In genomic region chr7:79309247-79310190, GRCm38 (mm10) we compare ENCODE assay signal across 8 mouse cellular contexts. TPM values are rescaled to one million over a fixed set of nuclear protein-coding genes. Genes with fewer than 3 reads are reported as not detected.
DNase-seq lines count a peak whose midpoint lies in the region; ATAC-seq and TF ChIP-seq lines count a peak whose summit lies in the region.

No protein-coding gene starts in this region.

- H3K4me1 ChIP-seq in midbrain, postnatal 0 days (ENCODE audit: insufficient read depth, low read length), result peaks cover 30% of the 10 kb centered on the region; the same call in 1 of the 2 replicates

- no peak overlapping the region for H3K9ac ChIP-seq in midbrain, postnatal 0 days (replicated peaks; ENCODE audit: low read length, poor library complexity, severe bottlenecking)

- no peaks in the 10 kb centered on the region for H3K27me3 ChIP-seq in midbrain, postnatal 0 days (ENCODE audit: insufficient read depth, low read length)

- H3K36me3 ChIP-seq in midbrain, postnatal 0 days (ENCODE audit: insufficient read depth, low read length), result no peaks in the 10 kb centered on the region; the same call in 1 of the 2 replicates

- DNase-seq in adrenal gland, postnatal 10 days, result peak; percentile 53
- DNase-seq in adrenal gland, adult 8-10 months, result no peak
- peak; percentile 33 for DNase-seq in ovary, postnatal 36 days (ENCODE audit: low spot score)
- no peak for DNase-seq in ovary, postnatal 10 days (ENCODE audit: low spot score)
- peak; percentile 50 to 65 for DNase-seq in kidney, postnatal 25 days
- DNase-seq in midbrain, postnatal 0 days (ENCODE audit: low spot score), result no peak
- DNase-seq in urinary bladder, postnatal 4 days (ENCODE audit: low spot score in 2 of 2), result no peak
- DNase-seq in thymus, postnatal 4 days, result no peak

- ATAC-seq in midbrain, postnatal 0 days (ENCODE audit: low FRiP score), result peak; percentile 48; the same call in 1 of the 2 replicates

- peak; percentile 51 for TF ChIP-seq CTCF in midbrain, postnatal 0 days (IDR thresholded peaks at IDR 0.05)

- H3K4me3 ChIP-seq in midbrain, postnatal 0 days (ENCODE audit: low read depth, low read length), result no peak overlapping the region

- peak overlapping the region; percentile 72 for H3K27ac ChIP-seq in midbrain, postnatal 0 days (ENCODE audit: low read depth, low read length)

- no peak overlapping the region for H3K4me2 ChIP-seq in midbrain, postnatal 0 days (ENCODE audit: low read depth, low read length, poor library complexity, severe bottlenecking)

- no peaks in the 10 kb centered on the region for H3K9me3 ChIP-seq in midbrain, postnatal 0 days (ENCODE audit: low read length)

- 33% methylated on average over 19 of the region's 19 CpGs for WGBS in midbrain, postnatal 0 days

RNA-seq across cellular contexts. Expression of gene Abhd2, which starts 36.5 kb away (rescaled TPM):
- 100 to 1,000 TPM; 247 to 382 TPM for total RNA-seq in adrenal gland, postnatal 10 days (2021)
- total RNA-seq in adrenal gland, adult 8-10 months (2022), result 1,000 to 10,000 TPM; 1,088 to 1,472 (median 1,425) TPM
- 83.2 and 85.7 TPM in 2 replicates for total RNA-seq in midbrain, postnatal 0 days (2014; rRNA removed)
- polyA plus RNA-seq in midbrain, postnatal 0 days (2015; fragmentation: Nextera tagmentation; extraction: Ambion mirVana), result 18.1 and 23.0 TPM in 2 replicates

Comparison
In these comparisons a context has a peak if more than half of its experiments do, and no peak if none do; other contexts are left out.
1. DNase-seq: peak in adrenal gland, postnatal 10 days (single experiment), ovary, postnatal 36 days (single experiment) and kidney, postnatal 25 days (2 of 2); none in adrenal gland, adult 8-10 months (single experiment), ovary, postnatal 10 days (single experiment), midbrain, postnatal 0 days (single experiment), urinary bladder, postnatal 4 days (0 of 2) and thymus, postnatal 4 days (single experiment).